Mouse (Mus musculus) limb, embryonic 11.5 days (tissue): ENCODE measurements around the gene Cd7. TPM values are rescaled to one million over a fixed set of nuclear protein-coding genes. Genes with fewer than 3 reads are reported as not detected.
A peak's percentile ranks its signal among the peaks of the same experiment; 100 is the strongest.

Experiments used
- ATAC-seq: fragments of 200-750 bp; cut with Nextera tagmentation; 2 replicates; pipeline ENCODE4 v1.8.0; 2017; ENCODE audit warnings: low read depth; ENCODE audit not compliant: insufficient number of reproducible peaks, low FRiP score, low TSS enrichment
- DNase-seq: peaks from one replicate; pipeline ENCODE4 v3.0.0-alpha.2; 2015; ENCODE audit warnings: low spot score
- H3K27ac ChIP-seq: fragments of 300-500 bp; sonication (generic); replicated peaks from 2 replicates; pipeline ENCODE4 v1.5.1; 2014; ENCODE audit warnings: low read depth, mild to moderate bottlenecking, low read length
- H3K27me3 ChIP-seq: fragments of 300-500 bp; sonication (generic); 2 replicates; pipeline ENCODE4 v1.6.1; 2014; ENCODE audit warnings: mild to moderate bottlenecking, low read length, mixed read lengths; ENCODE audit not compliant: control insufficient read depth, insufficient read depth
- H3K36me3 ChIP-seq: fragments of 300-500 bp; sonication (generic); 2 replicates; pipeline ENCODE4 v1.6.1; 2014; ENCODE audit warnings: mild to moderate bottlenecking, low read length, moderate library complexity, mixed read lengths; ENCODE audit not compliant: control insufficient read depth, insufficient read depth
- H3K4me1 ChIP-seq: fragments of 300-500 bp; sonication (generic); 2 replicates; pipeline ENCODE4 v1.6.1; 2014; ENCODE audit warnings: low read length, mixed read lengths; ENCODE audit not compliant: control insufficient read depth, insufficient read depth
- H3K4me2 ChIP-seq: fragments of 300-500 bp; sonication (generic); 2 replicates; pipeline ENCODE4 v1.6.1; 2014; ENCODE audit warnings: low read depth, mild to moderate bottlenecking, moderate library complexity; ENCODE audit not compliant: severe bottlenecking
- H3K4me3 ChIP-seq: fragments of 300-500 bp; sonication (generic); 2 replicates; pipeline ENCODE4 v1.5.1; 2014; ENCODE audit warnings: low read depth, low read length
- H3K9ac ChIP-seq: fragments of 300-500 bp; sonication (generic); 2 replicates; pipeline ENCODE4 v1.6.1; 2014; ENCODE audit warnings: mild to moderate bottlenecking, low read length
- H3K9me3 ChIP-seq: fragments of 300-500 bp; sonication (generic); 2 replicates; pipeline ENCODE4 v1.6.1; 2016; ENCODE audit warnings: low read length; ENCODE audit not compliant: control insufficient read depth
- WGBS: fragments of 180-500 bp; shearing (Covaris S2); extraction: QIAGEN DNeasy Blood & Tissue Kit; methylation state at CpG from one replicate; pipeline ENCODE4 v1.1.7; 2014; 5-methylcytosine and 5-hydroxymethylcytosine counted together
- polyA plus RNA-seq: library from polyadenylated mRNA; unstranded; fragments of >200 nt; fragmentation: Nextera tagmentation; extraction: Ambion mirVana; gene quantifications from 2 replicates; pipeline ENCODE4 v1.2.1, GENCODE M21; 2014

The Cd7 gene
- polyA plus RNA-seq, 1 experiment from 2014 or later, result not detected

- DNase-seq, result no peak
- no peaks in the 10 kb centered on the region for H3K9me3 ChIP-seq
- H3K9ac ChIP-seq, result peak overlapping the region; percentile 100
- no peak overlapping the region; the same call in 1 of the 2 replicates for H3K27ac ChIP-seq
- peak overlapping the region; percentile 99 for H3K4me3 ChIP-seq
- whole genome bisulfite sequencing, result 94% methylated on average over 3 of the region's 3 CpGs
- peaks cover 3% of the 10 kb centered on the region; the same call in 1 of the 2 replicates for H3K36me3 ChIP-seq
- no peak for ATAC-seq
- no peaks in the 10 kb centered on the region for H3K27me3 ChIP-seq
- H3K4me1 ChIP-seq, result peaks cover 20% of the 10 kb centered on the region
- peak overlapping the region; percentile 84 for H3K4me2 ChIP-seq
These were observed 47.4 kb downstream of the Cd7 start for GRCm38 (mm10) chr11:120991791-120992190.

DNA sequence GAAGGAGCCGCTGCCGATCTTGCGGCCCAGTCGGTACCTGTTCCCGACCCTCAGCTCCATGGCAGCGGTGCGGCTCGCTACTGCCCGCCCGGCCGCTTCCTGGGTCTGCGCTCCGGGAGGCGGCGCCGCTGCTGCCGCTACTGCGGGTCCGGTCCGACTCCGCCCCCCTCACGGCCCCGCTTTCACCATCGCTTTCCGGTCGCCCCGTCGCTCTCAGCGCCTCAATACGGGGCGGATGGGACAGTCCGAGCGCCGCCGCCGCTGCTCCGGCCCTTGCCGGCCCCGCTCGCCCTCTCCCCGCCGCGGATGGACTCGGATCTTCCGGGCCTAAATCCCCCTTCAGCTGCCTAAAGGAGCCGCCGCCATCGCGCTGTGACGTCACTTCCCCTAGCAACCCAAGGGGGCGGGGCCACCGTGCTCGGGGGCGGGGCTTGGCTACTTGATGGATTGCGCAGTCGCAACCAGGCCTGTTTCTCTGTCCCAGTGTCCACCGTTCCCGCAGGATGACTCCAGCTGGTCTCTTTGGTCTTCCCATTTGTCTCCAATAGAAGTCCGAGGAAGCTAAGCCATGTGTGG, 48.2 kb downstream of the Cd7 start, which contains the start of gene Csnk1d:
Gene Csnk1d, minus strand, starts transcription at position 380 of the 576 bp plus-strand sequence.
- H3K9ac ChIP-seq, result peak within 1 kb of the TSS; percentile 100
- ATAC-seq (peak; percentile 91), DNase-seq (peak; percentile 100)
- H3K9me3 ChIP-seq, result no peaks in the 10 kb centered on the region
- under 1% methylated on average over 57 of the region's 59 CpGs for WGBS
- H3K4me2 ChIP-seq, result peak within 1 kb of the TSS; percentile 84
- peak within 1 kb of the TSS; percentile 99 for H3K4me3 ChIP-seq
- peaks cover 20% of the 10 kb centered on the region for H3K4me1 ChIP-seq
- H3K36me3 ChIP-seq, result peaks cover 3% of the 10 kb centered on the region; the same call in 1 of the 2 replicates
- no peaks in the 10 kb centered on the region for H3K27me3 ChIP-seq
- H3K27ac ChIP-seq, result peak within 1 kb of the TSS; percentile 97

- peak; percentile 54 for DNase-seq
- Histone ChIP-seq H3K4me1 (peaks cover 20% of the 10 kb centered on the region), H3K27me3 (no peaks in the 10 kb centered on the region), H3K27ac (peak overlapping the region; percentile 97), H3K9ac (peak overlapping the region; percentile 100), H3K4me3 (peak overlapping the region; percentile 99), H3K9me3 (no peaks in the 10 kb centered on the region), H3K36me3 (peaks cover 8% of the 10 kb centered on the region; the same call in 1 of the 2 replicates), H3K4me2 (peak overlapping the region; percentile 84)
- WGBS, result 4% methylated on average over 20 of the region's 35 CpGs
- peak; percentile 50; the same call in 1 of the 2 replicates for ATAC-seq
These were observed 49.0 kb downstream of the Cd7 start for GRCm38 (mm10) chr11:120990126-120990781.

- H3K4me1 ChIP-seq, result peaks cover 20% of the 10 kb centered on the region
- WGBS, result 53% methylated on average over 1 of the region's 1 CpGs
- H3K4me3 ChIP-seq, result peak overlapping the region; percentile 99
- ATAC-seq, result no peak
- peak overlapping the region; percentile 84 for H3K4me2 ChIP-seq
- H3K27me3 ChIP-seq, result no peaks in the 10 kb centered on the region
- peaks cover 8% of the 10 kb centered on the region; the same call in 1 of the 2 replicates for H3K36me3 ChIP-seq
- peak overlapping the region; percentile 100 for H3K9ac ChIP-seq
- no peak overlapping the region for H3K27ac ChIP-seq
- H3K9me3 ChIP-seq, result no peaks in the 10 kb centered on the region
- DNase-seq, result no peak
These were observed 49.7 kb downstream of the Cd7 start for GRCm38 (mm10) chr11:120989523-120989922.

- no peak overlapping the region for H3K27ac ChIP-seq
- H3K4me2 ChIP-seq, result no peak overlapping the region
- no peaks in the 10 kb centered on the region for H3K27me3 ChIP-seq
- ATAC-seq, result no peak
- no peak for DNase-seq
- 85% methylated on average over 4 of the region's 4 CpGs for WGBS
- no peaks in the 10 kb centered on the region for H3K9me3 ChIP-seq
- no peak overlapping the region for H3K4me3 ChIP-seq
- H3K4me1 ChIP-seq, result peaks cover 20% of the 10 kb centered on the region
- peaks cover 14% of the 10 kb centered on the region for H3K36me3 ChIP-seq
- no peak overlapping the region for H3K9ac ChIP-seq
These were observed 50.8 kb downstream of the Cd7 start for GRCm38 (mm10) chr11:120988410-120988809.

GRCm38 (mm10) chr11:120987608-120988007, 51.6 kb downstream of the Cd7 start:
- no peak overlapping the region for H3K27ac ChIP-seq
- 93% methylated on average over 3 of the region's 3 CpGs for WGBS
- ATAC-seq, result no peak
- H3K4me1 ChIP-seq, result peaks cover 20% of the 10 kb centered on the region
- H3K4me2 ChIP-seq, result no peak overlapping the region
- DNase-seq, result no peak
- no peak overlapping the region for H3K9ac ChIP-seq
- H3K9me3 ChIP-seq, result no peaks in the 10 kb centered on the region
- H3K36me3 ChIP-seq, result peaks cover 18% of the 10 kb centered on the region
- no peak overlapping the region for H3K4me3 ChIP-seq
- H3K27me3 ChIP-seq, result no peaks in the 10 kb centered on the region

Other genes starting within 250 kb of the Cd7 start
- 87.4 and 95.9 TPM in 2 replicates for gene Dus1l, start 243.0 kb downstream of the Cd7 start, polyA plus RNA-seq
- gene Fasn, start 214.9 kb downstream of the Cd7 start, polyA plus RNA-seq, result 87.3 and 91.8 TPM in 2 replicates
- 5.0 and 5.1 TPM in 2 replicates for gene Ccdc57, start 106.5 kb downstream of the Cd7 start, polyA plus RNA-seq
- 48.2 and 58.1 TPM in 2 replicates for gene Slc16a3, start 90.9 kb downstream of the Cd7 start, polyA plus RNA-seq
- 67.1 and 84.5 TPM in 2 replicates for gene Csnk1d, start 48.1 kb downstream of the Cd7 start, polyA plus RNA-seq
- gene Sectm1b, start 24.2 kb upstream of the Cd7 start, polyA plus RNA-seq, result not detected in 2 replicates
- not detected in 2 replicates for gene Sectm1a, start 41.8 kb upstream of the Cd7 start, polyA plus RNA-seq
- gene Tex19.2, start 79.3 kb upstream of the Cd7 start, polyA plus RNA-seq, result not detected in 2 replicates
- 0.21 TPM in 1 of 2 replicates, not detected in the other for gene Tex19.1, start 106.7 kb upstream of the Cd7 start, polyA plus RNA-seq
- gene Uts2r, start 120.9 kb upstream of the Cd7 start, polyA plus RNA-seq, result 0.14 TPM in 1 of 2 replicates, not detected in the other
- gene Hexdc, start 165.0 kb upstream of the Cd7 start, polyA plus RNA-seq, result 6.5 and 6.6 TPM in 2 replicates
- gene Ogfod3, start 165.3 kb upstream of the Cd7 start, polyA plus RNA-seq, result 13.4 and 15.3 TPM in 2 replicates
- gene Cybc1, start 189.9 kb upstream of the Cd7 start, polyA plus RNA-seq, result 35.0 and 36.7 TPM in 2 replicates
- gene Narf, start 197.8 kb upstream of the Cd7 start, polyA plus RNA-seq, result 60.1 and 68.8 TPM in 2 replicates
- gene Foxk2, start 220.6 kb upstream of the Cd7 start, polyA plus RNA-seq, result 13.6 and 16.1 TPM in 2 replicates